Mouse (Mus musculus) spleen, adult 2 months (tissue): Measurements from ENCODE around the gene Kcnip3.

ENCODE experiments used
- CTCF ChIP-seq: fragments of 200-500 bp; IDR thresholded peaks from 2 replicates; pipeline ENCODE4 v1.5.1; 2011; ENCODE audit warnings: mild to moderate bottlenecking, inconsistent platforms; ENCODE audit not compliant: insufficient read depth, insufficient read length, insufficient replicate concordance; ENCODE audit errors: extremely low read depth
- POLR2A ChIP-seq: fragments of 200-500 bp; IDR thresholded peaks from 2 replicates; pipeline ENCODE4 v1.6.1; 2011; ENCODE audit warnings: low read depth, low read length, inconsistent platforms

- no peak for TF ChIP-seq CTCF
- no peak for TF ChIP-seq POLR2A
Observed at GRCm38 (mm10) chr2:127437697-127438096, 84.2 kb downstream of the Kcnip3 start.
